Mouse (Mus musculus) heart, postnatal 0 days (tissue): ENCODE results near the gene Nipal1.

Experiments
- CTCF ChIP-seq: IDR thresholded peaks from 2 replicates; pipeline ENCODE4 v1.5.1; 2016; ENCODE audit warnings: antibody characterized with exemption, control low read depth, low read depth
- EP300 ChIP-seq: IDR thresholded peaks from 2 replicates; pipeline ENCODE4 v1.6.1; 2016; ENCODE audit warnings: antibody characterized with exemption, low read depth

- TF ChIP-seq CTCF (no peak), EP300 (no peak)
Observed at GRCm38 (mm10) chr5:72647958-72648595, 482 bp downstream of the Nipal1 start.
